Mouse (Mus musculus) ovary, postnatal 14 days (tissue): ENCODE results near the gene Gm29797.

Experiments used
- DNase-seq: peaks from one replicate; pipeline ENCODE4 v3.0.0; 2022; ENCODE audit warnings: low spot score

Gene Gm29797

DNA sequence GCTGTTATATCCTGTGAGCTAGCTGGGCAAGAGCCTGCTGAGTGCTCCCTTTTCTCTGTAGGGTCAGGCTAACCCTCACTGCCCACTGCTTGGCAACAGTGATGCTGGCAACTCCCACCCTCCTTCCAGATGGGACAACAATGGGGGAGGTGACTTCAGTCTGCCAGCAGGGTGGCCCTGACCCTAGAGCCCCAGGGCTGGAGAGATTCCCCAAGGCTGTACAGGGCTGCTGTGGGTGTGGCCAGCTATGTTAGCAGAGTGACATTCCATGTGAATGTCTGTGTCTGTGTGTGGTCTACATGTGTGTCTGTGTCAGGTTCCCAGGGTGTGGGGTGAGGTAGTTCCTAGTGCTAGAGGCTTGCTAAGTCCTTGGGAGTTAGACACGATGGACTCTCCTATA lies 16.7 kb downstream of the Gm29797 start:
- DNase-seq, result no peak

DNA sequence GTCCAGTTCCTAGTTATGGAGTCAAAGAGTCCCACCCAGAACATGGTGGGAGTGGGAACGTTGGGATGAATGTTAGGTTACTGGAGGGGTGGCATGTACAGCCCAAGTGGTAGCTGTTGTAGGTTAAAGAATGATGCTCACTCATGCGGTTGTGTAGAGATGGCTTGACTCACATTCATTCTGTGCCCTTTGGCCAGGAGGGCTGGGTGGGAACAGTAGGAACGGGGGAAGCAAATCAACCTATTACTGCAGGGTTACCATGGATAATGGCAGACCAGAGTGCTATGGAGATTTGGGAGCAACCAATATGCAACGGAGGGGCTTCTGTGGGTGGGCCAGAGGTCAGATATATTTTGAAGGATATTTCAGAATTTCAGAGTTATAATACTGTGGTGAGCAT lies 18.1 kb downstream of the Gm29797 start:
- no peak for DNase-seq

DNA sequence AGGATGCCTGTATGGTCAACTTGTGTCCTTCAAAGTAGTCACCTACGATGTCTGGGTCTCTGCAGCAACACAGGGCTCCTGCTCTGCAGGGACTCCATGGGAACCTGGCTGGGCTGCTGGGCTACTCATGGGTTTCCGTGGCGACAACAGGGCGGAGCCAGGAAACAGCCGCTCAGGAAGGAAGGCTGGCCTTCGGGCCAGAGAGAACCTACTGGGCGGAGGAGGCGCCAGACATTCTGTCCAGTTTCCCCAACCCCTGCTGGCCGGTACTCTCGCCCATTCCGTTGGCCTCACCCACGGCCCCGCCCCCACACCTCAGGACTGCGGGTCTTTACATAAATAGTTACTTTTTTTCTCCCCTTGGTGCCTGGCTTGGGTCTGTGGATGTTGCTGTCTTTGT lies 18.6 kb downstream of the Gm29797 start:
- DNase-seq, result peak; percentile 51

DNA sequence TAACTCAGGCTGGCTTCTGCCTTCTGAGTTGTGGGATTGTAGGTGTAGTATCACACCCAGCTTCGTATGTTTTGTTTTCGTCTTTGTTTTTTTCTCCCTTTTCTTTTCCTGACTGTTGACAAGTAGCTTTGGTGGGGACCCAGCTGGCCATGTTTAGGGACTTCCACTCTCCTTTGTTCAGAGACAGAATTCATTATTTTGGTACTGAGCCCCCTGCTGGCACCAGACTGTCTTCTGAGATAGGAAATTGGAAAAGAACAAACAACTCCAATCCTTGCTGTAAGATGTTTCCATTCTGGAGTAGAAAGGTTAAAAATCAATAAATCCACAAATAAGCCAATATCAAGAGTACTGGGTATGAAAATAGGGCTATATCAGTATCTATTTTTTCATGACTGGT lies 19.6 kb downstream of the Gm29797 start:
- DNase-seq, result no peak

DNA sequence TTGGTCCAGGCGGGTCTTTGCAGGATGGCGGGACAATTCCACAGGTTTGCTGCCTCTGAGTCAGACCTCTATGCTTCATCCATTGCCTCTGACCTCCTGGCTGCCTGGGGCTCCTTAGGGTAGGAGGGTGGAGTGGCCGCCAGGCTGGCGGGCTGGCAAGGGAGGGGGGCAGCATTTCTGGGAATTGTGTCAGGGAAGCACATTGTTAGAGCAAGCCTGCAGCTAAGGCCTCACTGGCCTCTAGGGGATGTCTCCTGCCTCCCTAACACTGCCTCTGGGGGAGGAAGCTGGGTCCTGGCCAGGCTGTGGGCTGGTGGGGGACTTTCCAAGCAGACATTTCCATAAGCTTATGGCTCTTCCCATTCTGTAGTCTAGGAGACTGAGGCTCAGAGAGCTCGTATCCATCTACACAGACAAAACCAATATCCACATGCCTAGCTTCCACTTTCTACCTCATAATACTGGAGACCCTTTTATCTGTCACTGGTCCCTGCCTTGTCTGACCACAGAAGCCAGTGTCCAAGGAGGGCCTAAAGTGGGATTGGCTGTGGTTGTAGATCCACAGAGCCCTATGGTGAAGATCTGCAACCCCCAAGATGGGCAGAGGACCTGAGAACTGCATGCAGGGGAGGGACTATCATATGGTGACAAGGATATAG lies 20.4 kb downstream of the Gm29797 start:
- DNase-seq, result no peak

DNA sequence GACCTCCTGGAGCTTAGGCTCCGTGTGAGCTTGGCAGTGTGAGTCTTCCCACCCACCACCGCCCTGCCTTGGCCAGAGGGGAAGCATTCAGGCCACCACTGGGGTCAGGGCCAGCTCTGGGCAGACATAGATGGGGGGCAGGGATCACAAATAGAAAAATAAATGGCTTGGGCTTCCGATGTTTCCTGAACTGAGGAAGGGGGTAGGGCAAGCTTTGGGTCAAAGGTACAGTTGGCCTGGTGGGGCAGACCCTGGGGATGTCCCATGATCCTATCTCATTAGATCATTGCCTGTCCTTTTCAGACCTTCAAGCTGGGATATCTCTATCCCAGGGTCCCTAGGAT lies 20.9 kb downstream of the Gm29797 start:
- no peak for DNase-seq

DNA sequence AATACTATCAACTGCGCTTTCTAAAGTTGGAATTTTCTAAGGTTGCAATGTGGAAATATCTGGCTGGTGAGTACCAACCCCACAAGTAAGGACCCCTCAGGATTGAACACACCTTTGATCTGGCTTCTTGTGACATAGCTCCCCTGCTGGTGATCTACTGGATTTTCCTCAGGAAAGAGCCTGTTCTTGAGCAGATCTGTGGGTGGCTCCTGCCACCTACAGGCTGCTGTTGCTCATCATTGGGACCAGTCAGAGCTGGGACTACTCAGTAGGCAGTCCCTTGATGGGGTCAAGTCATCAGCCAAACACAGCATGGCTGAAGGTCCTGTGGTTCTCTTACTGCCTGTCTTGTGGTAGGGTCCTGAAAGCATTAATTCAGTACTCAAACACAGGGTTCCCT lies 21.9 kb downstream of the Gm29797 start:
- DNase-seq, result peak; percentile 59

DNA sequence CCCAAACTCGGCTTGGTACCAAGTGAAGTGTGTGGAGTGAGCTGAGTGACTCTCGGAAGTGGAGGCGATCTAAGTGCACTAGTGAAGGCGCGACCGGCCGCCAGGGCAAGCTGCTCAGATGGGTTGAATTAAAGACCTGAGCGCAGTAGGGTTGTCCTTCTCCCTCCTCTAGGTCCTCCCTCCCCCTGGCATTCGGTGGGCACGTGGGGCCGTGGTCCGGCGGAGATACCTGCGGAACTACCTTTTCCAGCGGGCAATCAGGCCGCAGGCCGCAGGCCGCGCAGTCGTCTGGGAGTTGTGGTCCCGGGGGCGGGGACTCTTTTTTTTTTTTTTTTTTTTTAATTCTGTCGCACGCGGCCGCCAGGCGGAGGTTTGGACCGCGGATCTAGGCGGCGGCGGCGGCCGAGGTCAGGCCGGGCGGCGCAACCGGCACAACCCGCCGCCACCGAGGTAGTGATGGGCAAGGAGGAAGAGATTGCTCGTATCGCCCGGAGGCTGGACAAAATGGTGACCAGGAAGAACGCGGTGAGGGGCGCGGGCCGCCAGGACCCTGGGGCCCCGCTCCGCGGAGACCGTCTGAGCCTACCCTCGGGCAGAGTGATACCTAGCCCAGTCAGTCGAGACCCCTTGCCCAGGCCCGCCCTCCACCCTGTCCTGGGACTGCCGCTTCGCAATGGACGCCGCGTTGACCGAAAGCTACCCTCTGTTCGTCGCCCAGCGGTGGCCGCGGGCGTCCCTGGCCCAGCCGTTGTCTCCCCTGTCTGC lies 23.3 kb downstream of the Gm29797 start, which contains the start of gene Tcea2:
Gene Tcea2, plus strand, starts transcription at position 360 of the 765 bp plus-strand sequence.
- DNase-seq, result no peak

DNA sequence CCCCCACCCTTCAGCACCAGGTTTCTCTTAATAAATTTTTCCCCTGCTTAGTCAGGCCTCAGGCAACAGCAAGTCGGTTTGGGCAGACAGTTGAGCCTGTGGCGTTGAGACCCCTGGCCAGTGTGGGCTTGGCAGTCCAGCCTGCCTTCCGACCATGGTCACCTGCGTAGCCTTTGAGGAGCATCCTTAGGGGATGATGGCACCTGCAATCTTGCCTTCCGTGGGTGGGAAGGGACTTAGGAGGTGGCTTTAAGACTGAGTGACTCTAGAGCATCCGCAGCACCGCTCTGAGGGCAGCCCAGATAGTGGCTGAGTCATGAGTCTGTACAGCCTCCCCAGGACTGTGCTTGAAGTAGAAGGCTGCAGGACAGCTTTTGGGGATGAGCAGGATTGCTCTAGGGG lies 23.9 kb downstream of the Gm29797 start:
- no peak for DNase-seq

DNA sequence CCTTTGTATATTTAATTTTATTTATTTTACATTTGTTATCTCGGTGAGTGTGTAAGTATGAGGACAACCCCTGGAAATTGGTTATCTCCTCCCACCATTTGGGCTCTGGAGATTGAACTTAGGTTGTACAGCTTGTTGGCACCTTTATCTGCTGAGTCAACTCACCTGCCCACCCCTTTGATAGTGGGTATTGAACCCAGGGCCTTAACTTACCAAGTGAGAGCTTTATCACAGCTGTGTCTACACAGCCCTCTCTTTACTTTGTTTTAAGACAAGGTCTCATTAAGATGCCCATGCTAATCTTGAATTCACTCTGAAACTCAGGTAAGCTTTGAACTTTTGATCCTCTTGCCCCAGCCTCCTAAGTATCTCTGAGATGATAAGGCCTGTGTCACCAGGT lies 25.1 kb downstream of the Gm29797 start:
- DNase-seq, result no peak

DNA sequence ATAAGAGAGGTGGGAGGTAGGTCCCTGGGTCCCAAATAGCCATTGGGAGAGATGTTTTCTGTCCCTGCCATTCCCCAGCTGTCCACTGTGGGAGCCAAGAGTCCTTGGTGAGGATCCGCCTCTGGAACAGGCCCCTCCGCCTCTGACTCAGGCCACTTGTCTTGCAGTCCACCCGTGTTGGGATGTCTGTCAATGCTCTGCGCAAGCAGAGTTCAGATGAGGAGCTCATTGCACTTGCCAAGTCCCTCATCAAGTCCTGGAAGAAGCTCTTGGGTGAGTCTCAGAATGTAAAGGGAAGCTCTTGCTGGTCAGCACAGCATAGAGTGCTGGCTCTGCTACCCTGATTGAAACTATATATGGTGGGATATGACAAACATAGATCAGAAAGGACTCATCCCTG lies 26.5 kb downstream of the Gm29797 start:
- no peak for DNase-seq

DNA sequence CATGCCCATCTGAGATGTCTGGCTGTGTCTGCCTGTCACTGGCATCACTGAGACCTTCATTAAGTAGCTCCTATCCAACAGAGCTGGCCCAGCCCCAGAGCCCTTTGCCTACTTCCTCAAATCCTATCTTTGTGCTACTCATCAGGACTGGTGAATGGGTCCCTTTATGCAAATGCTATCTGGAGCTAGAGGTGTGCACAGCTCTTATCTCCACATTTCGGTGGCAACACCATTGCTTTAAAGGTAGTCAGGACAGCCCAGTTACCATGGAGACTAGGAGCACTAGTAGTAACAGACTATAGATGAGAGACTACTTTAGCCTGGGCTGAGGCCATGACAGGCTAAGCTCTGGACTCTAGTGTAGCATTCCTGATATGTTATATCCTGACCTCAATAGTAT lies 27.9 kb downstream of the Gm29797 start:
- no peak for DNase-seq

DNA sequence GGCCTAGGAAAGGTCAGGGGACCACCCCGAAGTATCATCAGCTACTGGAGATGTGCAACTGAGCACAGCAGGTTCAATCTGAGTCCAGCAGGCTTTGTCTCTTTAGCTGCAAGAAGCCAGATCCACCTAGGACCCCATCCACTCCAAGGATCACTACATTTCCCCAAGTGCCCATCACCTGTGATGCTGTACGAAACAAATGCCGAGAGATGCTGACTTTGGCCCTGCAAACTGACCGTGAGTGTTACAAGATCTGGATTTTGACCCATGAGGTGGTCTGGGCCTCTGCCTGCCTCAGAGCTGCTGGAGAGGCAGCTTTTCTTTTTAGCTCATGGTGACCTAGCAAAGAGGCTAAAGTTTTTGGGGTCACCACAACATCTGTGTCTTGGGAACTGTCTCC lies 28.9 kb downstream of the Gm29797 start:
- no peak for DNase-seq

DNA sequence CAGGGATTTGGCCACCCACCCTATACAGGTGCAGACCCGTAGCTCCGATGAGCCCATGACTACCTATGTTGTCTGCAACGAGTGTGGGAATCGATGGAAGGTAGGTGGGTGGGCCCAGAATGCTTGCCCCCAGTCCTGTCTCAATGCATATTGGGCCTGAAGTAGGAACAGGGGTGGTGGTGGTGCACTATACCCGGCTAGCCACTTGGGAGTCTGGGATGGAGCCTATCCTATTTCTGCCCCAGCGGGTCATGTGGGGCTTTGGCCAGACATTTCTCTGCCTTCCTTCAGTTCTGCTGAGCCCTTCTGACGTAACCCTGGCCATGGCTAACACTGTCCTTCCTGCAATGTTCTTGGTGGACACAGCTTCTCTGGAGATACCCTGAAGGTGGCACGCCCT lies 30.8 kb downstream of the Gm29797 start:
- no peak for DNase-seq

DNA sequence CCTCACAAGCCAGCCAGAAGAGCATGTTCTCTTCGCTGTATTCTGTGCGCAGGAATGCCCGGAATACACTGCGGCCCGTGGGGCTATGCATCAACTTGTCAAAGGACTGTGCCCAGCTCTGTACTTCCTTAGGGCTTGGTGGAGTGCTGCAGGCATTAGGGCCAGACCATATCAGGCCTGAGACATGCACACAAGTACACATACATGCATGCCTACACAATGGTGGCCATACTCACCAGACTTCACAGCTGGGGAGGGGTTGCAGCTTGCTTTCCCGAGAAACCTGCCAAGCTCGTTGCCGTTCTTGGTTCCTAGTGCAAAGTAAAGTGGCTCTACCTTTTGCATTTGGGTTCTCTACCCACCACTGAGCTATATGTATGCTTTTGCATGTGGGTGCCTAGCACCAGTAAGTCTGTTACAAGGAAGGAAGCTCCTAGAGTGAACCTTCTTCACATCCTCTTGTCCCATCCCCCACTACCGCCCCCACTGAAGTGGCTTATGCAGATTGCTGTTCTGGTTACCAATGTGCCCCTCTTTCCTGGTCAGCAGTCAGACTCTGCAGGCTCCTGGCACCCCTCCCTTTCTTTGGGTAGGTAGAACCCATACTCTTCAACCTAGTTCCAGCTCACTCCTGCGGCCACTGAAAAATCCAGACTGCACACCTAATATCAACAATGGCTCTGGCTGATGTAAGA lies 32.8 kb downstream of the Gm29797 start:
- DNase-seq, result no peak

DNA sequence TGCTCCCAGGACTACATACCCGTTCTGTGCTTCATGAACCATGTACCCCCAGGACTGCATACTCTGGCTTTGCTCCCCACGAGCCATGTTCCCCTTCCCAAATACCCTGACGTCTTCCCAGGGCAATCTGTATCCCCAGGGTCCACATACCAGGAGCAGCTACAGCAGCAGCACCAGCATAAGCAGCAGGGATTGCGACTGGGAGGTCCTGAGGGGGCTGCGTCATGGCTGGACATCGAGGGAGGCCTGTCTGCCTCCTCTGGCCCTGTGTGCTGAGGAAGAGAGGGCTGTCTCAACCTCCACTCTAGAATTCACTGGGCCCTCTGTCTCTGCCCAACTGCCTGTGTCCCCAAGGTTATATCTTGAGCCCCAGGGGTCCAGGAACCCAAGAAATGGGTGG lies 34.2 kb downstream of the Gm29797 start:
- no peak for DNase-seq

DNA sequence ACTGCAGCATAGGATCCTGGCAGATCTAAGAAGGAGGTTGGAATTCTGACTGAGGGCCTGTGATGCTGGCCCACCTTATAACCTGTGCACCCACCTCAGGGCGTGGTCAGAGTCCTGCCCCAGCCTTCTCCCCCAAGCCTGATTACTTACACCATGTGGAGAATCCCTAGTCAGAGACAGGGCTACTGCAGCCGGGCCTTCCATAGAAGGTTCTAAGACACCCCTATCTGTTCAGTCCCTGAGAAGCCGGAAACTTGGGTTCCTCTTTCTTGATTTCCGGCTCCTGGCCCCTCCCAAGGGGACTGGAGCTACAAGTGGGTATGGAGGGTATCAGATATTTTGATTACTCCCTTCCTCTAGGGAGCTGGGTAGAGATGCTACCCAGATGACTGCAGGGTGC lies 34.7 kb downstream of the Gm29797 start:
- no peak for DNase-seq

DNA sequence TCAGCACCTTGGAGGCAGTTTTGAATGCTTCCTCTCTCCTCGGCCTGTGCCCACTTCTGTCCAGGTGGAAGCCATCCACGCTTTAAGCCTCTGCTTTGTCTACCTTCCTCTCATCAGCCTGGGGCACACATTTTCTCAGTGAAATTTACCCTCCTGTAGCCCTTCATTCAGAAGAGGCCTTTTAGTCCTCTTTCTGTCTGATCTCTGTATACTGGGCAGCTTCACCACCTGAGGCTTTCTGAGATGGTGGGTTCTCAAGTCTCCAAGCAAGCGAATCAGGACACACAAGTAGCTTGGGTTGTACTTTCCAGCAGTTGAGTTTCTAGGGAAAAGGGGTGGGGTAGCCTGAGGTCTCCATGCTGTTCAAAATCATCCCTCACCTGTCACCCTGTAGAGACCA lies 35.5 kb downstream of the Gm29797 start:
- DNase-seq, result no peak

DNA sequence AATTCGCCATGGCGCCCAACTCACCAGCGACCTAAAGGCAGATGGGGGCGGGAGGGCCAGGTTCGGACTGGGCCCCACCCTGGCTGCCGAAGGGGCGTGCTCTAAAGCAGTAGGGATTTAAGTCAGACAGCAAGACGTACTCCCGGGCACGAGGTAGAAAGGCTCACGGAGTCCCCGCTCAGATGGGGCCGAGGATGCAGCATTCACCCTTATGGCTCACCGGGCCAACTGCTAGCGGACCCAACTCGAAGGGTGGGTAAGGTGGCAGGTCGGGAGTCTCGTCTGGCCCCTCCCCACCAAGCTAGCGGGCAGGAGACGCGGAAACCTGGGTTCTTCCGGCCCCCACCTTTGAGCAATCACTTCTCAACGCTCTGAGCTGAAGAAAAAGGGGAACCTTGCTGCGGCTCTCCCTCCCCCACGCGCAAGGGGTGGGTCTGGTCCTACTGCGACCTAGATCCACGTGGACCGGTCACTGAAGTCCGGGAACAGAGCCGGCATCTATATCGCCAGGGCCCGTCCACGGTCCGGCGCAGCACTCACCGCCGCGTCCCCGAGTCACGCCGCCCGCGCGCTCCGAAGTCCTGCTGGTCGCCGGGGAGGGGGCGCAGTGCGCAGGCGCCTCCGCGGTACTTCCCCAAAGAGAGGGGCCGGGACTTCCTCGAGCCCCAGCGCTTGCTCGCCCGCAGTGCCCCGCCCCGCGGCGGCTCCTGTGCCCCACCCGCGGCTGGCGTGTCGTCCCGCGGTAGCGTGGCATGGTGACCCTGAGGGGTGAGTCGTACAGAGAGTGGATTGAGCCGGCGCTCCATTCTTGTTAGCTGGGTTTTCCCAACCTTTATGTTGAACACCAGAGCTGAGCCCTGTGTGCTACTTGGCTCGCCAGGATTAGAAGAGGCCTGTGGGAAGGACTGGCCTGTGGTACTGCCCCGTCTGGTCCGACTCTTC lies 36.8 kb downstream of the Gm29797 start, which contains the start of gene Rgs19:
Gene Rgs19, minus strand, starts transcription at position 639 of the 942 bp plus-strand sequence.
- peak; percentile 61 for DNase-seq

DNA sequence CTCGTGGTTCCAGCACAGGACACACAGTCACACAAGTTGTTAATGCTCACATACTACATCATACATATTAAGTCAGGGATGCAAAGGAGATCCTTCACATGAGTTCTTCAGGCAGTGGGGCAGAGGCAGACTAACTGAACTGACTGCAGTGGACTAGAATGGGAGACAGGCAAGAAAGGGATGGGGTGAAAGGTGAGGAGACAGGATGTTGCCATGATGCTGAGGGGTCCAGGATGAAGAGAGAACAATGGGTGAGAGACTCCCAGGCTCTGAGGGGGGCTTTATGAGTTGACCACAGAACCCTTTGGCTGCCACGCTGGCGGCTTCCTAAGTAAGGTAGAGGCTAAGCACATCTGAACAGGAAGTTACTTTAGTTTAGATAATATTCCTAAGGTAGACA lies 37.7 kb downstream of the Gm29797 start:
- no peak for DNase-seq

DNA sequence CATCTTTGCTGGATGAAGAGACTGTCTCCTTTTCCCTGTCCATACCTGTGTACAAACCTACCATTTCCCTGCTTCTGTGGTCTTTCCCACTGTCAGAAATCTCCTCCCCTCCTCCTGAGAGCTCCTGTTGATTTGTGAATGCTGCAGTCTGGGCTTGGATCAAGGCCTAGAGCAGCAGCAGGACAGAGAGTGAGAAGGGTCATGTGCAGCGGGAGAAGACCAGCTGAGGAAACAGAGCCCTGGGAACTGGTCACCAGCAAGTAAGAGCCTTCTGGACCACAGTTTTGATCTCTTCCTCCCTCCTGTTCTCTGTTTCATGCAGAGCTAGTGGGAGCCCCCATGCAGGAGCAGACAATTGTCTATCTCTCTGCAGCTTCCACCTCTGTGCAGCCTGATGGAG lies 38.9 kb downstream of the Gm29797 start:
- DNase-seq, result no peak

DNA sequence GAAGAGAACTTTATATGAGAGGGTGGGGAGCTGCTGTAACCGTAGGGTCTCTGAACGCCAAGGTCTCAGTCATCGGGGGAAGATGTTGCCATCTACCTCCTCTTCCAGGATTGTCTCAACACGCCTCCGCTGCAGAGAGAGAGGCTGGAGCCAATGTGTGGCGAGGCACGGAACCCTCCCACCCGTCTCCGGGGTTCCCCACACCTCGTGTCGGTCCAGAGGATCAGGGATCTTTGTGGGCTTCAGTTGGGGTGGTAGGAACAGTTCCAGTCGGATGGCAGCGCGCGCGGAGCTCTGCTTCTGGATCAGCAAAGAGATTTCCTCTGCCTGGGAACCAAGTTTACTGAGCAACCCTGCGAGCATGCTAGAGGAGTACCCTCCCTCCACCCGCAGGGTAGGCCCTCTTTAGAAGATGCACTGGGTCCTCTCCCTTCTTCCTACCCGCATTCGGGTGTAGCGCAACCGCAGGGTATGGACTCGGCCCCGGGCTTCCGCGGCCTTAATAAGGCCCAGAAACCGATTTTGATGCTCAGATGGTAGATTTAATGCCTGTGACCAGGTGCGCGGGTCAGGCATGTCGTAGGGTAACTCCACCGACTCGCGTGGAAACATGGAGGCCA lies 40.1 kb downstream of the Gm29797 start:
- DNase-seq, result no peak
